Mouse (Mus musculus) MEL (cell line): ENCODE data around the gene Rnf157. TPM values are rescaled to one million over a fixed set of nuclear protein-coding genes. Genes with fewer than 3 reads are reported as not detected.
"Not testable (repeated sequence)": the region's sequence is repeated elsewhere in the genome, so short reads cannot be mapped to it uniquely, and the experiment has no call there.

Experiments used
- DNase-seq: peaks from one replicate; pipeline ENCODE4 v3.0.0; 2011; ENCODE audit warnings: low read depth, low spot score
- H3K27ac ChIP-seq: 2 replicates; pipeline ENCODE4 v1.5.1; 2012; ENCODE audit warnings: low read depth, mild to moderate bottlenecking, control low read depth, low read length, moderate library complexity; ENCODE audit not compliant: control insufficient read depth
- H3K27me3 ChIP-seq, 2 experiments: fragments of 150-350 bp in 1 of 2; sonication (generic) in 1 of 2; 2 replicates each; pipeline ENCODE4 v1.6.1; 2012; ENCODE audit warnings: low read length in 2 of 2, mild to moderate bottlenecking in 2 of 2, improper control_type of control experiment in 1 of 2, moderate library complexity in 1 of 2; ENCODE audit not compliant: insufficient read depth in 2 of 2, control insufficient read depth in 1 of 2
- H3K36me3 ChIP-seq, 2 experiments: 2 replicates each; pipeline ENCODE4 v1.6.1; 2012 to 2014; ENCODE audit warnings: low read length in 2 of 2, improper control_type of control experiment in 1 of 2, inconsistent platforms in 1 of 2, mild to moderate bottlenecking in 1 of 2; ENCODE audit not compliant: insufficient read depth in 2 of 2, control insufficient read depth in 1 of 2
- H3K4me1 ChIP-seq, 2 experiments: fragments of 150-350 bp in 1 of 2; sonication (generic) in 1 of 2; 2 replicates each; pipeline ENCODE4 v1.6.1; 2012; ENCODE audit warnings: low read length in 2 of 2, improper control_type of control experiment in 1 of 2, mild to moderate bottlenecking in 1 of 2; ENCODE audit not compliant: insufficient read depth in 2 of 2, control insufficient read depth in 1 of 2
- H3K4me3 ChIP-seq, 2 experiments: fragments of 150-350 bp in 1 of 2; sonication (generic) in 1 of 2; 2 replicates each; pipeline ENCODE4 v1.5.1; 2012; ENCODE audit warnings: low read depth in 2 of 2, low read length in 2 of 2, mild to moderate bottlenecking in 2 of 2, moderate library complexity in 2 of 2, control low read depth in 1 of 2, improper control_type of control experiment in 1 of 2; ENCODE audit not compliant: control insufficient read depth in 1 of 2, insufficient read depth in 1 of 2
- H3K79me2 ChIP-seq: 2 replicates; pipeline ENCODE4 v1.6.1; 2012; ENCODE audit warnings: mild to moderate bottlenecking, low read length, moderate library complexity; ENCODE audit not compliant: control insufficient read depth, poor library complexity, insufficient read depth
- H3K9ac ChIP-seq: 2 replicates; pipeline ENCODE4 v1.6.1; 2012; ENCODE audit warnings: low read depth, mild to moderate bottlenecking, control low read depth, low read length, moderate library complexity; ENCODE audit not compliant: control insufficient read depth, poor library complexity, severe bottlenecking
- H3K9me3 ChIP-seq: fragments of 150-350 bp; sonication (generic); replicated peaks from 2 replicates; pipeline ENCODE4 v1.6.1; 2012; ENCODE audit warnings: mild to moderate bottlenecking, low read length, improper control_type of control experiment, moderate library complexity; ENCODE audit not compliant: insufficient read depth
- CTCF ChIP-seq, 3 experiments: IDR thresholded peaks in 2 of 3; conservative IDR thresholded peaks in 1 of 3; 2 replicates each; pipeline ENCODE4 v1.5.1; 2011 to 2012; ENCODE audit warnings: low read length in 3 of 3, low read depth in 2 of 3, mild to moderate bottlenecking in 2 of 3, improper control_type of control experiment in 1 of 3, inconsistent platforms in 1 of 3, mixed read lengths in 1 of 3, moderate library complexity in 1 of 3; ENCODE audit not compliant: control insufficient read depth in 1 of 3, insufficient read depth in 1 of 3, poor library complexity in 1 of 3, severe bottlenecking in 1 of 3
- ELF1 ChIP-seq: IDR thresholded peaks from 2 replicates; pipeline ENCODE4 v1.6.1; 2014; ENCODE audit warnings: low read depth, mild to moderate bottlenecking, inconsistent platforms, low read length, improper control_type of control experiment, moderate library complexity
- EP300 ChIP-seq, 2 experiments: IDR thresholded peaks; 2 replicates each; pipeline ENCODE4 v1.6.1; 2011; ENCODE audit warnings: improper control_type of control experiment in 2 of 2, low read length in 2 of 2, low read depth in 1 of 2, mild to moderate bottlenecking in 1 of 2
- JUND ChIP-seq: IDR thresholded peaks from 2 replicates; pipeline ENCODE4 v1.6.1; 2011; ENCODE audit warnings: low read depth, mild to moderate bottlenecking, improper control_type of control experiment, low read length
- KAT2A ChIP-seq: conservative IDR thresholded peaks from 2 replicates; pipeline ENCODE4 v1.6.1; 2012; ENCODE audit warnings: low read depth, low read length, improper control_type of control experiment, inconsistent platforms
- MAX ChIP-seq: IDR thresholded peaks from 2 replicates; pipeline ENCODE4 v1.6.1; 2011; ENCODE audit warnings: low read length, improper control_type of control experiment
- MAZ ChIP-seq: IDR thresholded peaks from 2 replicates; pipeline ENCODE4 v1.6.1; 2012; ENCODE audit warnings: low read depth, mild to moderate bottlenecking, inconsistent platforms, low read length, improper control_type of control experiment
- MXI1 ChIP-seq: IDR thresholded peaks from 2 replicates; pipeline ENCODE4 v1.6.1; 2011; ENCODE audit warnings: mild to moderate bottlenecking, low read depth, low read length, improper control_type of control experiment
- MYB ChIP-seq: IDR thresholded peaks from 2 replicates; pipeline ENCODE4 v1.6.1; 2011; ENCODE audit warnings: mild to moderate bottlenecking, low read depth, low read length, improper control_type of control experiment
- RCOR1 ChIP-seq: IDR thresholded peaks from 2 replicates; pipeline ENCODE4 v1.6.1; 2012; ENCODE audit warnings: low read depth, mild to moderate bottlenecking, inconsistent platforms, low read length, improper control_type of control experiment
- SIN3A ChIP-seq: IDR thresholded peaks from 2 replicates; pipeline ENCODE4 v1.6.1; 2012; ENCODE audit warnings: low read length, improper control_type of control experiment, inconsistent platforms
- TAL1 ChIP-seq: IDR thresholded peaks from 2 replicates; pipeline ENCODE4 v1.6.1; 2012; ENCODE audit warnings: mild to moderate bottlenecking, inconsistent platforms, low read length, moderate library complexity, mixed read lengths
- USF1 ChIP-seq: IDR thresholded peaks from 2 replicates; pipeline ENCODE4 v1.6.1; 2014; ENCODE audit warnings: low read depth, mild to moderate bottlenecking, inconsistent platforms, low read length, improper control_type of control experiment, moderate library complexity
- ZNF384 ChIP-seq: IDR thresholded peaks from 2 replicates; pipeline ENCODE4 v1.6.1; 2012; ENCODE audit warnings: low read depth, mild to moderate bottlenecking, inconsistent platforms, low read length, improper control_type of control experiment
- polyA plus RNA-seq, 2 experiments: library from polyadenylated mRNA; stranded (reverse) in 1 of 2; unstranded in 1 of 2; fragments of >175 nt in 1 of 2; fragments of >200 nt in 1 of 2; gene quantifications; 2 replicates each; pipeline versions ENCODE4 v1.2.1 to v1.2.4; 2012; ENCODE audit warnings: low replicate concordance in 2 of 2, low read depth in 1 of 2; ENCODE audit not compliant: insufficient read length in 2 of 2, insufficient read depth in 1 of 2, missing spikeins in 1 of 2
- total RNA-seq: library from RNA; depleted of rRNA; stranded (reverse); fragments of 300-350 nt; gene quantifications from 2 replicates; pipeline ENCODE4 v1.2.3, GENCODE M21; 2012

The Rnf157 gene
- total and polyA plus RNA-seq, 3 experiments: 7.5 to 10.9 TPM; not detected in 1

DNA sequence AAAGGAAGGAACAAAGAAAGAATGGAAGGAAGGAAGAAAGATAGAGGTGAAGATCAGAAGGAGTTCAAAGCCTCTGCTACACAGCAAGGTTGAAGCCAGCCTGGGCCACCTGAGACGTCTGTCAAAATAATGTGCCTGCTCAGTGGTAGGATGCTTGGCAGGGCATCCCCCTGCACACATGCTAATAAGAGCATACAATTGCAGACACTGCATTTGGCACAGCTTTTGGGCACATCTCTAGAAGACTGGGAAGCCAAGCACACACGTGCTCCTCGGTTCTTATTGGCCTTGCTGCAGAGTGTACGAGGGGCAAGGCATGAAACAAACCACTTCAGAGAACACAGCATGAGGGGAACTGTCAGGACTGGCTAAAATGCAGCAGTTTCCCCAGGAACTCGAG lies 26.8 kb downstream of the Rnf157 start:
- Histone ChIP-seq H3K27me3 (no peaks in the 10 kb centered on the region), H3K27ac (no peak overlapping the region), H3K79me2 (no peaks in the 10 kb centered on the region), H3K4me3 (no peak overlapping the region), H3K9me3 (no peaks in the 10 kb centered on the region), H3K9ac (no peak overlapping the region), H3K36me3 (no peaks in the 10 kb centered on the region), H3K4me1 (no peaks in the 10 kb centered on the region; a peak in 1 of 4 replicates)
- no peak for DNase-seq
- TF ChIP-seq RCOR1 (no peak), USF1 (no peak), TAL1 (no peak), MXI1 (no peak), CTCF (IDR thresholded peaks at IDR 0.05 in 2 of 3, conservative IDR thresholded peaks at IDR 0.05 in 1 of 3; ENCODE audit: control insufficient read depth in 1 of 3, insufficient read depth in 1 of 3, low read depth in 2 of 3, low read length in 3 of 3, poor library complexity in 1 of 3, severe bottlenecking in 1 of 3) (no peak), KAT2A (no peak), MYB (no peak), MAX (no peak), EP300 (IDR thresholded peaks at IDR 0.05; ENCODE audit: low read depth in 1 of 2, low read length in 2 of 2) (no peak), ELF1 (no peak), JUND (no peak), MAZ (no peak), SIN3A (no peak)

DNA sequence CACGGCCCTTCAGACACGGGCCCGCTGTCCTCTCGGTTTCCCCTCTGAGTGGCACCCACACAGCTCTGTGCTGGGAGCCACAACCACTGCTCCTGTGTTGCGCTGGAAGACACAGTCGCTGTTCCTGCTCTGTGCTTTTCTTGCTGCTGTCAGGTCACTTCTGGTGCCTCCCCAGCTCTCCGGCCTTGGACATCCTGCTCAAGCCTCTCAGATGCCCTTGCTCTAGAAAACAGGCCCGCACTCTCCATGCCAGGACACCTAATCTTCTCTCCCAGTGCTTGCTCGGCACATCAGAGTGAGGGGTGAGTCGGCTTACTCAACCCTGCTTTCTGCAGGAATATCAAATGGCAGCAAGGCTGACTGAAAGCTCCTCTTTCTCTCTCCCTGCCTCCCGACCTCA lies 28.7 kb downstream of the Rnf157 start:
- no peak overlapping the region for H3K9ac ChIP-seq
- H3K36me3 ChIP-seq: 0 out of 4 replicates have a peak, but pooled peaks cover 0 to 2% of the 10 kb centered on the region in 2 experiments
- H3K79me2 ChIP-seq: no peaks in the 10 kb centered on the region
- no peaks in the 10 kb centered on the region; a peak in 1 of 4 replicates for H3K4me1 ChIP-seq
- H3K4me3 ChIP-seq: no peak overlapping the region
- DNase-seq: no peak
- TF ChIP-seq ZNF384 (no peak), SIN3A (no peak)
- H3K27ac ChIP-seq: no peak overlapping the region
- no peaks in the 10 kb centered on the region for H3K9me3 ChIP-seq
- H3K27me3 ChIP-seq: no peaks in the 10 kb centered on the region

GRCm38 (mm10) chr11:116383070-116383469 lies 29.8 kb downstream of the Rnf157 start:
- not testable (repeated sequence) for H3K4me1 ChIP-seq, H3K79me2 ChIP-seq, H3K9me3 ChIP-seq, DNase-seq, H3K9ac ChIP-seq, H3K4me3 ChIP-seq, H3K27ac ChIP-seq, H3K36me3 ChIP-seq, H3K27me3 ChIP-seq
- TF ChIP-seq ZNF384: peak; percentile 86
